Mouse (Mus musculus): ENCODE data around the gene Ms4a5. TPM values are rescaled to one million over a fixed set of nuclear protein-coding genes. Genes with fewer than 3 reads are reported as not detected.
"Not testable (repeated sequence)": the region's sequence is repeated elsewhere in the genome, so short reads cannot be mapped to it uniquely, and the experiment has no call there.

Ms4a5 gene
- total and polyA plus RNA-seq, 3 experiments: not detected

GRCm38 (mm10) chr19:11266052-11266845 is 17.4 kb downstream of the Ms4a5 start, which contains the start of gene Ms4a1:
Gene Ms4a1, minus strand, starts transcription at chr19:11266241.
- no peak for TF ChIP-seq CTCF (IDR thresholded peaks at IDR 0.05)
- no peak for TF ChIP-seq EP300 (IDR thresholded peaks at IDR 0.05; ENCODE audit: insufficient read depth, low read depth, low read length)
- no peak for TF ChIP-seq POLR2A (IDR thresholded peaks at IDR 0.05; ENCODE audit: insufficient read depth, low read depth, low read length)
- Histone ChIP-seq H3K9ac (ENCODE audit: low read depth, low read length) (no peak within 1 kb of the TSS), H3K4me3 (no peak within 1 kb of the TSS), H3K27me3 (ENCODE audit: control insufficient read depth, insufficient read depth, low read length) (no peaks in the 10 kb centered on the region), H3K79me2 (replicated peaks; ENCODE audit: control insufficient read depth, insufficient read depth, low read length) (no peaks in the 10 kb centered on the region), H3K27ac (no peak within 1 kb of the TSS), H3K4me1 (ENCODE audit: control insufficient read depth, insufficient read depth, low read length) (no peaks in the 10 kb centered on the region), H3K36me3 (ENCODE audit: control insufficient read depth, insufficient read depth, low read length) (no peaks in the 10 kb centered on the region)
- peak in 1 of 2 experiments; percentile 11 for DNase-seq
- intact Hi-C loops (cut with DNase I): no loop called here
- 73% methylated on average over 8 of the region's 8 CpGs for WGBS

GRCm38 (mm10) chr19:11264602-11265185 is 19.0 kb downstream of the Ms4a5 start:
- H3K36me3 ChIP-seq (ENCODE audit: control insufficient read depth, insufficient read depth, low read length): no peaks in the 10 kb centered on the region
- no peak overlapping the region for H3K9ac ChIP-seq (ENCODE audit: low read depth, low read length)
- no peak overlapping the region for H3K4me3 ChIP-seq
- TF ChIP-seq EP300 (IDR thresholded peaks at IDR 0.05; ENCODE audit: insufficient read depth, low read depth, low read length) (no peak), POLR2A (IDR thresholded peaks at IDR 0.05; ENCODE audit: insufficient read depth, low read depth, low read length) (no peak), CTCF (IDR thresholded peaks at IDR 0.05) (no peak)
- no peak for DNase-seq
- intact Hi-C loops (cut with DNase I): no loop called here
- H3K79me2 ChIP-seq (replicated peaks; ENCODE audit: control insufficient read depth, insufficient read depth, low read length): no peaks in the 10 kb centered on the region
- H3K4me1 ChIP-seq (ENCODE audit: control insufficient read depth, insufficient read depth, low read length): no peaks in the 10 kb centered on the region
- H3K27ac ChIP-seq: no peak overlapping the region
- no peaks in the 10 kb centered on the region for H3K27me3 ChIP-seq (ENCODE audit: control insufficient read depth, insufficient read depth, low read length)
- 73% methylated on average over 9 of the region's 9 CpGs for WGBS

- H3K79me2 ChIP-seq (replicated peaks; ENCODE audit: control insufficient read depth, insufficient read depth, low read length): no peaks in the 10 kb centered on the region
Measured at GRCm38 (mm10) chr19:11263549-11263948, 20.1 kb downstream of the Ms4a5 start.

GRCm38 (mm10) chr19:11262932-11263331 is 20.7 kb downstream of the Ms4a5 start:
- H3K4me3 ChIP-seq; H3K4me1 ChIP-seq (ENCODE audit: control insufficient read depth, insufficient read depth, low read length); intact Hi-C loops (cut with DNase I); DNase-seq; H3K79me2 ChIP-seq (replicated peaks; ENCODE audit: control insufficient read depth, insufficient read depth, low read length); H3K9ac ChIP-seq (ENCODE audit: low read depth, low read length); H3K27me3 ChIP-seq (ENCODE audit: control insufficient read depth, insufficient read depth, low read length); H3K27ac ChIP-seq; H3K36me3 ChIP-seq (ENCODE audit: control insufficient read depth, insufficient read depth, low read length): not testable (repeated sequence)
- WGBS: 46% methylated on average over 4 of the region's 4 CpGs

More at GRCm38 (mm10) chr19:11263549-11263948, 20.1 kb downstream of the Ms4a5 start:
- WGBS: 70% methylated on average over 3 of the region's 3 CpGs
- Histone ChIP-seq H3K4me3 (no peak overlapping the region), H3K9ac (ENCODE audit: low read depth, low read length) (no peak overlapping the region), H3K4me1 (ENCODE audit: control insufficient read depth, insufficient read depth, low read length) (no peaks in the 10 kb centered on the region), H3K27ac (no peak overlapping the region), H3K36me3 (ENCODE audit: control insufficient read depth, insufficient read depth, low read length) (no peaks in the 10 kb centered on the region), H3K27me3 (ENCODE audit: control insufficient read depth, insufficient read depth, low read length) (no peaks in the 10 kb centered on the region)
- no peak for TF ChIP-seq EP300 (IDR thresholded peaks at IDR 0.05; ENCODE audit: insufficient read depth, low read depth, low read length)
- no peak for TF ChIP-seq POLR2A (IDR thresholded peaks at IDR 0.05; ENCODE audit: insufficient read depth, low read depth, low read length)
- no peak for TF ChIP-seq CTCF (IDR thresholded peaks at IDR 0.05)
- DNase-seq: no peak
- intact Hi-C loops (cut with DNase I): no loop called here

GRCm38 (mm10) chr19:11261522-11261921 is 22.2 kb downstream of the Ms4a5 start:
- 65% methylated on average over 2 of the region's 2 CpGs for WGBS
- H3K9ac ChIP-seq (ENCODE audit: low read depth, low read length): no peak overlapping the region
- intact Hi-C loops (cut with DNase I): no loop called here
- H3K36me3 ChIP-seq (ENCODE audit: control insufficient read depth, insufficient read depth, low read length): no peaks in the 10 kb centered on the region
- no peak for DNase-seq
- no peaks in the 10 kb centered on the region for H3K4me1 ChIP-seq (ENCODE audit: control insufficient read depth, insufficient read depth, low read length)
- no peak overlapping the region for H3K4me3 ChIP-seq
- no peaks in the 10 kb centered on the region for H3K27me3 ChIP-seq (ENCODE audit: control insufficient read depth, insufficient read depth, low read length)
- no peak overlapping the region for H3K27ac ChIP-seq
- TF ChIP-seq CTCF (IDR thresholded peaks at IDR 0.05) (no peak), EP300 (IDR thresholded peaks at IDR 0.05; ENCODE audit: insufficient read depth, low read depth, low read length) (no peak), POLR2A (IDR thresholded peaks at IDR 0.05; ENCODE audit: insufficient read depth, low read depth, low read length) (no peak)
- no peaks in the 10 kb centered on the region for H3K79me2 ChIP-seq (replicated peaks; ENCODE audit: control insufficient read depth, insufficient read depth, low read length)

- Histone ChIP-seq H3K9ac (ENCODE audit: low read depth, low read length) (no peak overlapping the region), H3K27me3 (ENCODE audit: control insufficient read depth, insufficient read depth, low read length) (no peaks in the 10 kb centered on the region), H3K27ac (no peak overlapping the region), H3K79me2 (replicated peaks; ENCODE audit: control insufficient read depth, insufficient read depth, low read length) (no peaks in the 10 kb centered on the region), H3K36me3 (ENCODE audit: control insufficient read depth, insufficient read depth, low read length) (no peaks in the 10 kb centered on the region), H3K4me3 (no peak overlapping the region), H3K4me1 (ENCODE audit: control insufficient read depth, insufficient read depth, low read length) (peaks cover 1% of the 10 kb centered on the region; the same call in 1 of the 2 replicates)
- peak in 1 of 2 experiments; percentile 39 for DNase-seq
- intact Hi-C loops (cut with DNase I): no loop called here
- TF ChIP-seq CTCF (IDR thresholded peaks at IDR 0.05): no peak
- TF ChIP-seq POLR2A (IDR thresholded peaks at IDR 0.05; ENCODE audit: insufficient read depth, low read depth, low read length): 0 out of 2 replicates have a peak, but pooled peaks have one; percentile 23
Measured at GRCm38 (mm10) chr19:11244230-11244629, 39.4 kb downstream of the Ms4a5 start.
